Mouse (Mus musculus): Measurements from ENCODE around the gene Gm5901. TPM values are rescaled to one million over a fixed set of nuclear protein-coding genes. Genes with fewer than 3 reads are reported as not detected.

Gene Gm5901
- total and polyA plus RNA-seq, 3 experiments: 0.30 to 0.44 TPM; not detected in 1

DNA sequence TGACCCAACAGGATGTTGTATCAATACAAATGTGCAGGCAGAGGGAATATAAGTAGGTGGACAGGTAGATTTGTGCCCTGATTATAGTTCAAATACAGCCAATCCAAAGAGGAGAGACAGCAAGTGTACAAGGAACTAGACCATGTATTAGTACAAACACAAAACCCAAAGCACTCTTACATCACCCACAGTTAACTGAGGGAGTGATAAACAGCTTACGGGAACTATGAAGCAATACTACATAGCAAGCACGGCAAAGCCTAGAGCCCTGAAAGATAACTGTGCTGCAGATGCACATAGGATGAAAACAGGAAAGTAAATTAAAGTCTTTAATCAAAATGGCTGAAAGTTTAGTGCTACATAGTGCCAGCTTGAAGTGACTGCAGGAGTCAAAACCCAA lies 12.9 kb downstream of the Gm5901 start:
- Histone ChIP-seq H3K79me2 (replicated peaks; ENCODE audit: control insufficient read depth, extremely low read depth, insufficient read depth, poor library complexity, severe bottlenecking) (no peaks in the 10 kb centered on the region), H3K4me1 (ENCODE audit: control insufficient read depth in 1 of 2, insufficient read depth in 2 of 2) (no peaks in the 10 kb centered on the region), H3K4me3 (replicated peaks in 1 of 3; ENCODE audit: low read depth in 2 of 3, low read length in 2 of 3, poor library complexity in 1 of 3) (no peak overlapping the region), H3K36me3 (replicated peaks in 1 of 2; ENCODE audit: control insufficient read depth in 1 of 2, insufficient read depth in 1 of 2, low read length in 1 of 2) (peaks cover 37 to 62% of the 10 kb centered on the region in 2 experiments), H3K9me3 (replicated peaks; ENCODE audit: low read length) (no peaks in the 10 kb centered on the region), H3K27ac (ENCODE audit: insufficient read depth, low read depth) (no peak overlapping the region), H3K4me2 (ENCODE audit: insufficient read depth, low read depth, poor library complexity, severe bottlenecking) (no peak overlapping the region), H3K9ac (ENCODE audit: insufficient read depth, low read depth) (no peak overlapping the region), H3K27me3 (replicated peaks) (no peaks in the 10 kb centered on the region)
- DNase-seq (ENCODE audit: extremely low read depth): no peak
- TF ChIP-seq ETS1 (conservative IDR thresholded peaks at IDR 0.05; ENCODE audit: low read depth, low read length): no peak
- TF ChIP-seq NELFE (IDR thresholded peaks at IDR 0.05; ENCODE audit: low read depth, low read length): no peak
- TF ChIP-seq MEF2A (IDR thresholded peaks at IDR 0.05; ENCODE audit: borderline replicate concordance, low read depth, low read length): no peak
- no peak for TF ChIP-seq RAD21 (IDR thresholded peaks at IDR 0.05; ENCODE audit: low read depth, low read length)
- no peak for TF ChIP-seq PAX5 (IDR thresholded peaks at IDR 0.05; ENCODE audit: low read length)
- no peak for TF ChIP-seq POLR2AphosphoS2 (IDR thresholded peaks at IDR 0.05; ENCODE audit: low read depth, low read length)
- no peak for TF ChIP-seq HCFC1 (IDR thresholded peaks at IDR 0.05; ENCODE audit: low read depth, low read length)
- TF ChIP-seq ZNF384 (IDR thresholded peaks at IDR 0.05; ENCODE audit: low read depth, low read length): no peak
- in situ Hi-C loops (cut with MboI; ENCODE audit: low pct_ligation_motif_present, low pct_unique_long_range_greater_than_20kb, low sequenced_read_pairs): loop anchor here (10.0 kb wide), 1 partner anchor 53 kb away; the partner anchor contains the start of gene Olfr690
- dilution Hi-C loops (cut with MboI; ENCODE audit: extremely low pct_ligation_motif_present, extremely low pct_unique_long_range_greater_than_20kb, low sequenced_read_pairs): no loop called here

DNA sequence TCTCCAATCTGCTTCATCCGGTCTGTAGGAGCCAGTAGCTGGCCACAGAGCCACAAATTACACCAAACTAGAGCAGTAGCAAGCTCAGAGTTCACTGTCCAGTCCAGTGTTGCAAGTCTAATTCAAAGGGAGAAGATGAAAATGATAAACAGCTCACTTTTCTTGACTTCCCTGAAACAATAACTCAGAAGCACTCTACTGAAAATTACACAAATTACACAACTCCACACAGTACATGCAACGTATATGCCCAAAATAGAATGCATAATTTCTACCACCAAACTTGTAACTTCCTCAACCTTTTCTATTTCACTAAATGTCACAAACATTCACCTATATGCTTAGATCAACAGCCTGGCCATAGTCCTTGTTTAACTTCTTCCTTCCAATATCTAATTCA lies 15.4 kb downstream of the Gm5901 start:
- Histone ChIP-seq H3K9me3 (replicated peaks; ENCODE audit: low read length) (no peaks in the 10 kb centered on the region), H3K9ac (ENCODE audit: insufficient read depth, low read depth) (no peak overlapping the region), H3K27ac (ENCODE audit: insufficient read depth, low read depth) (no peak overlapping the region), H3K4me1 (ENCODE audit: control insufficient read depth in 1 of 2, insufficient read depth in 2 of 2) (no peaks in the 10 kb centered on the region), H3K79me2 (replicated peaks; ENCODE audit: control insufficient read depth, extremely low read depth, insufficient read depth, poor library complexity, severe bottlenecking) (no peaks in the 10 kb centered on the region), H3K4me2 (ENCODE audit: insufficient read depth, low read depth, poor library complexity, severe bottlenecking) (no peak overlapping the region), H3K36me3 (replicated peaks in 1 of 2; ENCODE audit: control insufficient read depth in 1 of 2, insufficient read depth in 1 of 2, low read length in 1 of 2) (peaks cover 22 to 38% of the 10 kb centered on the region in 2 experiments), H3K4me3 (replicated peaks in 1 of 3; ENCODE audit: low read depth in 2 of 3, low read length in 2 of 3, poor library complexity in 1 of 3) (no peak overlapping the region), H3K27me3 (replicated peaks) (no peaks in the 10 kb centered on the region)
- in situ Hi-C loops (cut with MboI; ENCODE audit: low pct_ligation_motif_present, low pct_unique_long_range_greater_than_20kb, low sequenced_read_pairs): no loop called here
- TF ChIP-seq SMC3 (IDR thresholded peaks at IDR 0.05; ENCODE audit: low read depth, low read length) (no peak), ZNF384 (IDR thresholded peaks at IDR 0.05; ENCODE audit: low read depth, low read length) (no peak), MEF2A (IDR thresholded peaks at IDR 0.05; ENCODE audit: borderline replicate concordance, low read depth, low read length) (no peak)
- dilution Hi-C loops (cut with MboI; ENCODE audit: extremely low pct_ligation_motif_present, extremely low pct_unique_long_range_greater_than_20kb, low sequenced_read_pairs): no loop called here
- DNase-seq (ENCODE audit: extremely low read depth): no peak

DNA sequence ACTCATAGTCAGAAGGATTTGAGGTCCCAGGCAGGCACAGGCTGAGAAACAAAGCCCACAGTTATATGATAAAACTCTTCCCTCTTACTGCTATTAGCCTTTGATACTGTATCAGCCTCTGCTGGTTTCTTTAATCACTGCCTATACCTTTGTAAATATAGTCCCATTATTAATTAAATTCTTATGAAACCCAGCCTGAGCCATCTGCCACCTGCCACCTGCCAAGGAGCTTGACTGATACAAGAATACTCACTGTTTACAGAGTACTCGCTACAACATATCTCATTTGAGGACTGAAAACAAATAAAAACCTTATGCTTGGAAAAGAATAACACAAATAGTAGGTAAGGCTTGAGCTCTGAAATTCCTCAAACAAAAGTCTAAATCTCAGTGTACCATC lies 19.8 kb downstream of the Gm5901 start:
- dilution Hi-C loops (cut with MboI; ENCODE audit: extremely low pct_ligation_motif_present, extremely low pct_unique_long_range_greater_than_20kb, low sequenced_read_pairs): no loop called here
- no peak for TF ChIP-seq MAFK (IDR thresholded peaks at IDR 0.05; ENCODE audit: insufficient replicate concordance, low read length)
- no peak for TF ChIP-seq ELF1 (IDR thresholded peaks at IDR 0.05; ENCODE audit: low read depth, low read length)
- no peak for TF ChIP-seq GABPA (IDR thresholded peaks at IDR 0.05; ENCODE audit: insufficient replicate concordance, low read depth, low read length)
- TF ChIP-seq ETS1 (conservative IDR thresholded peaks at IDR 0.05; ENCODE audit: low read depth, low read length): no peak
- TF ChIP-seq JUN (IDR thresholded peaks at IDR 0.05; ENCODE audit: insufficient read depth, low read depth, low read length): no peak
- no peak for TF ChIP-seq BHLHE40 (IDR thresholded peaks at IDR 0.05; ENCODE audit: low read depth, low read length)
- no peak for TF ChIP-seq JUND (conservative IDR thresholded peaks at IDR 0.05; ENCODE audit: low read depth, low read length)
- no peak for TF ChIP-seq MEF2A (IDR thresholded peaks at IDR 0.05; ENCODE audit: borderline replicate concordance, low read depth, low read length)
- no peak for TF ChIP-seq UBTF (IDR thresholded peaks at IDR 0.05; ENCODE audit: low read depth, low read length)
- TF ChIP-seq CHD1 (IDR thresholded peaks at IDR 0.05; ENCODE audit: low read depth, low read length): no peak
- TF ChIP-seq MXI1 (IDR thresholded peaks at IDR 0.05; ENCODE audit: low read depth, low read length): no peak
- no peak for TF ChIP-seq TBP (conservative IDR thresholded peaks at IDR 0.05; ENCODE audit: low read depth, low read length)
- no peak for TF ChIP-seq MAX (IDR thresholded peaks at IDR 0.05; ENCODE audit: low read length)
- no peak overlapping the region for H3K9ac ChIP-seq (ENCODE audit: insufficient read depth, low read depth)

More for the DNA sequence above, 19.8 kb downstream of the Gm5901 start:
- no peak for DNase-seq (ENCODE audit: extremely low read depth)
- H3K9me3 ChIP-seq (replicated peaks; ENCODE audit: low read length): no peaks in the 10 kb centered on the region
- H3K27me3 ChIP-seq (replicated peaks): no peaks in the 10 kb centered on the region
- no peak overlapping the region for H3K27ac ChIP-seq (ENCODE audit: insufficient read depth, low read depth)
- H3K4me1 ChIP-seq (ENCODE audit: control insufficient read depth in 1 of 2, insufficient read depth in 2 of 2): peaks cover 0 to 35% of the 10 kb centered on the region in 2 experiments; a peak in 2 of 4 replicates
- H3K4me3 ChIP-seq (replicated peaks in 1 of 3; ENCODE audit: low read depth in 2 of 3, low read length in 2 of 3, poor library complexity in 1 of 3): no peak overlapping the region
- 0 out of 2 replicates have a peak, but pooled peaks cover 2% of the 10 kb centered on the region for H3K79me2 ChIP-seq (replicated peaks; ENCODE audit: control insufficient read depth, extremely low read depth, insufficient read depth, poor library complexity, severe bottlenecking)
- H3K36me3 ChIP-seq (replicated peaks in 1 of 2; ENCODE audit: control insufficient read depth in 1 of 2, insufficient read depth in 1 of 2, low read length in 1 of 2): peaks cover 5% of the 10 kb centered on the region in 2 experiments
- in situ Hi-C loops (cut with MboI; ENCODE audit: low pct_ligation_motif_present, low pct_unique_long_range_greater_than_20kb, low sequenced_read_pairs): no loop called here
- no peak overlapping the region for H3K4me2 ChIP-seq (ENCODE audit: insufficient read depth, low read depth, poor library complexity, severe bottlenecking)

Data from CH12.LX (cell line).